Mouse (Mus musculus): ENCODE results near the gene AL732309.1. TPM values are rescaled to one million over a fixed set of nuclear protein-coding genes. Genes with fewer than 3 reads are reported as not detected.
A peak's percentile ranks its signal among the peaks of the same experiment; 100 is the strongest.
"Not testable (repeated sequence)": the region's sequence is repeated elsewhere in the genome, so short reads cannot be mapped to it uniquely, and the experiment has no call there.

The AL732309.1 gene
- polyA plus RNA-seq, 1 experiment from 2014 or later: 2.4 TPM

GRCm38 (mm10) chr2:25261870-25262269, 15.2 kb upstream of the AL732309.1 start:
- peaks cover 8% of the 10 kb centered on the region for H3K27me3 ChIP-seq (ENCODE audit: control insufficient read depth, insufficient read depth, low read length)
- H3K4me3 ChIP-seq (ENCODE audit: control insufficient read depth in 1 of 2, insufficient read depth in 1 of 2, low read depth in 1 of 2, low read length in 2 of 2): peak overlapping the region; percentile 38 to 70
- 0 out of 4 replicates have a peak overlapping the region, but pooled peaks of 1 of the 2 experiments have one; percentile 24 for H3K27ac ChIP-seq (replicated peaks in 1 of 2; ENCODE audit: control insufficient read depth in 1 of 2, insufficient read depth in 1 of 2, low read depth in 2 of 2, low read length in 2 of 2)
- H3K9me3 ChIP-seq (ENCODE audit: control insufficient read depth, low read length): no peaks in the 10 kb centered on the region
- 42% methylated on average over 12 of the region's 12 CpGs for WGBS
- peaks cover 21 to 27% of the 10 kb centered on the region in 2 experiments for H3K4me1 ChIP-seq (ENCODE audit: control insufficient read depth in 2 of 2, insufficient read depth in 2 of 2, low read length in 2 of 2)
- H3K36me3 ChIP-seq (ENCODE audit: control insufficient read depth, insufficient read depth, low read length): no peaks in the 10 kb centered on the region
- peak overlapping the region; percentile 97 for H3K4me2 ChIP-seq (ENCODE audit: low read length)
- H3K9ac ChIP-seq (ENCODE audit: low read length): peak overlapping the region; percentile 60
- ATAC-seq (ENCODE audit: insufficient number of reproducible peaks, insufficient read depth, low FRiP score, low read depth): no peak; the same call in 1 of the 2 replicates

GRCm38 (mm10) chr2:25258887-25259286, 12.2 kb upstream of the AL732309.1 start:
- H3K27ac ChIP-seq (replicated peaks in 1 of 2; ENCODE audit: control insufficient read depth in 1 of 2, insufficient read depth in 1 of 2, low read depth in 2 of 2, low read length in 2 of 2): no peak overlapping the region
- no peak overlapping the region for H3K4me3 ChIP-seq (ENCODE audit: control insufficient read depth in 1 of 2, insufficient read depth in 1 of 2, low read depth in 1 of 2, low read length in 2 of 2)
- no peaks in the 10 kb centered on the region for H3K36me3 ChIP-seq (ENCODE audit: control insufficient read depth, insufficient read depth, low read length)
- H3K9me3 ChIP-seq (ENCODE audit: control insufficient read depth, low read length): no peaks in the 10 kb centered on the region
- no peak overlapping the region for H3K4me2 ChIP-seq (ENCODE audit: low read length)
- WGBS: 58% methylated on average over 2 of the region's 2 CpGs
- peaks cover 14 to 25% of the 10 kb centered on the region in 2 experiments for H3K4me1 ChIP-seq (ENCODE audit: control insufficient read depth in 2 of 2, insufficient read depth in 2 of 2, low read length in 2 of 2)
- peaks cover 3% of the 10 kb centered on the region for H3K27me3 ChIP-seq (ENCODE audit: control insufficient read depth, insufficient read depth, low read length)
- ATAC-seq (ENCODE audit: insufficient number of reproducible peaks, insufficient read depth, low FRiP score, low read depth): no peak
- no peak overlapping the region for H3K9ac ChIP-seq (ENCODE audit: low read length)

- WGBS: 81% methylated on average over 5 of the region's 5 CpGs
- Histone ChIP-seq H3K36me3 (ENCODE audit: control insufficient read depth, insufficient read depth, low read length) (peaks cover 14% of the 10 kb centered on the region), H3K4me1 (ENCODE audit: control insufficient read depth in 2 of 2, insufficient read depth in 2 of 2, low read length in 2 of 2) (peaks cover 7 to 16% of the 10 kb centered on the region in 2 experiments; a peak in 3 of 4 replicates)
- not testable (repeated sequence) for H3K27ac ChIP-seq (replicated peaks in 1 of 2; ENCODE audit: control insufficient read depth in 1 of 2, insufficient read depth in 1 of 2, low read depth in 2 of 2, low read length in 2 of 2); H3K9ac ChIP-seq (ENCODE audit: low read length); ATAC-seq (ENCODE audit: insufficient number of reproducible peaks, insufficient read depth, low FRiP score, low read depth); H3K27me3 ChIP-seq (ENCODE audit: control insufficient read depth, insufficient read depth, low read length); H3K4me3 ChIP-seq (ENCODE audit: control insufficient read depth in 1 of 2, insufficient read depth in 1 of 2, low read depth in 1 of 2, low read length in 2 of 2); H3K4me2 ChIP-seq (ENCODE audit: low read length); H3K9me3 ChIP-seq (ENCODE audit: control insufficient read depth, low read length)
These were observed 10.6 kb upstream of the AL732309.1 start for GRCm38 (mm10) chr2:25257250-25257649.

- peak overlapping the region; percentile 88 for H3K9ac ChIP-seq (ENCODE audit: low read length)
- 56% methylated on average over 10 of the region's 12 CpGs for WGBS
- not testable (repeated sequence) for ATAC-seq (ENCODE audit: insufficient number of reproducible peaks, insufficient read depth, low FRiP score, low read depth)
These were observed 9.9 kb upstream of the AL732309.1 start for GRCm38 (mm10) chr2:25256443-25257109.

GRCm38 (mm10) chr2:25255284-25255779, 8.7 kb upstream of the AL732309.1 start, which contains the start of gene Tmem203:
Gene Tmem203 (plus strand): TSS chr2:25255439.
- Histone ChIP-seq H3K27ac (replicated peaks in 1 of 2; ENCODE audit: control insufficient read depth in 1 of 2, insufficient read depth in 1 of 2, low read depth in 2 of 2, low read length in 2 of 2) (peak within 1 kb of the TSS; percentile 31 to 77), H3K4me1 (ENCODE audit: control insufficient read depth in 2 of 2, insufficient read depth in 2 of 2, low read length in 2 of 2) (peaks cover 7 to 13% of the 10 kb centered on the region in 2 experiments; a peak in 3 of 4 replicates), H3K4me2 (ENCODE audit: low read length) (peak within 1 kb of the TSS; percentile 94), H3K27me3 (ENCODE audit: control insufficient read depth, insufficient read depth, low read length) (no peaks in the 10 kb centered on the region), H3K4me3 (ENCODE audit: control insufficient read depth in 1 of 2, insufficient read depth in 1 of 2, low read depth in 1 of 2, low read length in 2 of 2) (peak within 1 kb of the TSS; percentile 90 to 93), H3K9me3 (ENCODE audit: control insufficient read depth, low read length) (no peaks in the 10 kb centered on the region), H3K9ac (ENCODE audit: low read length) (peak within 1 kb of the TSS; percentile 88), H3K36me3 (ENCODE audit: control insufficient read depth, insufficient read depth, low read length) (peaks cover 33% of the 10 kb centered on the region)
- WGBS: under 1% methylated on average over 39 of the region's 39 CpGs
- ATAC-seq (ENCODE audit: insufficient number of reproducible peaks, insufficient read depth, low FRiP score, low read depth): peak; percentile 80

More at GRCm38 (mm10) chr2:25256443-25257109, 9.9 kb upstream of the AL732309.1 start:
- H3K4me2 ChIP-seq (ENCODE audit: low read length): peak overlapping the region; percentile 94
- H3K4me1 ChIP-seq (ENCODE audit: control insufficient read depth in 2 of 2, insufficient read depth in 2 of 2, low read length in 2 of 2): peaks cover 7 to 13% of the 10 kb centered on the region in 2 experiments; a peak in 3 of 4 replicates
- peak overlapping the region; percentile 3 to 90; a peak in 3 of 4 replicates for H3K4me3 ChIP-seq (ENCODE audit: control insufficient read depth in 1 of 2, insufficient read depth in 1 of 2, low read depth in 1 of 2, low read length in 2 of 2)
- not testable (repeated sequence) for H3K27ac ChIP-seq (replicated peaks in 1 of 2; ENCODE audit: control insufficient read depth in 1 of 2, insufficient read depth in 1 of 2, low read depth in 2 of 2, low read length in 2 of 2); H3K27me3 ChIP-seq (ENCODE audit: control insufficient read depth, insufficient read depth, low read length); H3K9me3 ChIP-seq (ENCODE audit: control insufficient read depth, low read length)
- H3K36me3 ChIP-seq (ENCODE audit: control insufficient read depth, insufficient read depth, low read length): peaks cover 21% of the 10 kb centered on the region

GRCm38 (mm10) chr2:25252331-25252730, 5.7 kb upstream of the AL732309.1 start:
- Histone ChIP-seq H3K36me3 (ENCODE audit: control insufficient read depth, insufficient read depth, low read length) (peaks cover 63% of the 10 kb centered on the region), H3K9ac (ENCODE audit: low read length) (no peak overlapping the region), H3K4me1 (ENCODE audit: control insufficient read depth in 2 of 2, insufficient read depth in 2 of 2, low read length in 2 of 2) (peaks cover 7 to 13% of the 10 kb centered on the region in 2 experiments; a peak in 3 of 4 replicates), H3K27me3 (ENCODE audit: control insufficient read depth, insufficient read depth, low read length) (no peaks in the 10 kb centered on the region), H3K4me2 (ENCODE audit: low read length) (no peak overlapping the region), H3K27ac (replicated peaks in 1 of 2; ENCODE audit: control insufficient read depth in 1 of 2, insufficient read depth in 1 of 2, low read depth in 2 of 2, low read length in 2 of 2) (no peak overlapping the region), H3K4me3 (ENCODE audit: control insufficient read depth in 1 of 2, insufficient read depth in 1 of 2, low read depth in 1 of 2, low read length in 2 of 2) (no peak overlapping the region), H3K9me3 (ENCODE audit: control insufficient read depth, low read length) (no peaks in the 10 kb centered on the region)
- WGBS: 82% methylated on average over 1 of the region's 1 CpGs
- ATAC-seq (ENCODE audit: insufficient number of reproducible peaks, insufficient read depth, low FRiP score, low read depth): no peak

- no peak overlapping the region for H3K9ac ChIP-seq (ENCODE audit: low read length)
- no peak overlapping the region for H3K4me2 ChIP-seq (ENCODE audit: low read length)
- H3K27ac ChIP-seq (replicated peaks in 1 of 2; ENCODE audit: control insufficient read depth in 1 of 2, insufficient read depth in 1 of 2, low read depth in 2 of 2, low read length in 2 of 2): no peak overlapping the region
- 78% methylated on average over 4 of the region's 4 CpGs for WGBS
- H3K36me3 ChIP-seq (ENCODE audit: control insufficient read depth, insufficient read depth, low read length): peaks cover 21% of the 10 kb centered on the region; the same call in 1 of the 2 replicates
- peaks cover 8 to 18% of the 10 kb centered on the region in 2 experiments for H3K4me1 ChIP-seq (ENCODE audit: control insufficient read depth in 2 of 2, insufficient read depth in 2 of 2, low read length in 2 of 2)
- peaks cover 28% of the 10 kb centered on the region for H3K27me3 ChIP-seq (ENCODE audit: control insufficient read depth, insufficient read depth, low read length)
- H3K4me3 ChIP-seq (ENCODE audit: control insufficient read depth in 1 of 2, insufficient read depth in 1 of 2, low read depth in 1 of 2, low read length in 2 of 2): no peak overlapping the region
- no peak for ATAC-seq (ENCODE audit: insufficient number of reproducible peaks, insufficient read depth, low FRiP score, low read depth)
- no peaks in the 10 kb centered on the region for H3K9me3 ChIP-seq (ENCODE audit: control insufficient read depth, low read length)
These were observed 2.5 kb downstream of the AL732309.1 start for GRCm38 (mm10) chr2:25244144-25244543.

All from heart, embryonic 14.5 days (tissue).